Mouse (Mus musculus): ENCODE measurements around the gene Perm1. TPM values are rescaled to one million over a fixed set of nuclear protein-coding genes. Genes with fewer than 3 reads are reported as not detected.

Perm1 gene
- polyA plus RNA-seq, 1 experiment from 2014 or later, result 0.40 TPM

DNA sequence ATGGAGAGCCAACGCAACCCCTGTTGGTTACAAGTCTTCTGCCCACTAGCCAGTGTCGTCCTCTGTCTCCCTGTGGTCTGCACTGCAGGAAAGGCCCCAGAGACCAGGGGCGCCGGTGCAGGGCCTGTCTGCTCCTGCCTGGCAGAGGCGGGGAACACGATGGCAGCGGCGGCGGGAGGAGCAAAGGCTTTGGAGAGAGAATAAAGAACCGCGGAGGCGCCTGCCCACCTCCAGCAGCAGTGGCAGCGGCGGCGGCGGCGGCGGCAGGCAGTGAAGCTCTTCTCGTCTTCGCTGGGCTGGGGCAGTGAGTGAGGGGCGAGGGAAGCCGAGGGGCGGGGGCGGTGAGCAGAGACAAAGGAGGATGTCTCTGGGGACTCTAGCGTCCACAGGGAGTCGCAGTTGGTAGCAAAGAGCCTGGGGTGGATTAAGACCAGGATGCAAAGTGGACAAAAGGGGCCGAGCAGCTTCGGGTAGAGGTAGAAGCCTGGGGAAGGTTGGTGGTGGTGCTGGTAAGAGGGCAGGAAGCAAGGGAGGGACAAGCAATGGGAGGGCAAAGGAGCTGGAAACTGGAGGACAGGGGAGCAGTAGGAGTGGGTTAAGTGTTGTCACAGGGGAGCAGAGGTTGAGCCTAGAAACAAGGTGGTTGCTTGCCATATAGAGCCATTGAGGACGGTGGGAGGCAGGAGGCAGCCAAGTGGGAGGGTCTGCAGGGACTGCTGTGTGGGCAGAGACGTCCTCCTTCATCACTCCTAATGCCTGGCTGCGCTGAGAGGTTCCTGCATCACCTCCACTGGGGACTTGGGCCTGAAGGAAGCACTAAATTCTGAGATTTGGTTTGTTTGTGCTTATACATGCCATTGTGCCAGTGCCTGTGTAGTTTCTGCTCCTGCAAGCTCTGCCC lies 29.5 kb upstream of the Perm1 start:
- H3K4me1 ChIP-seq (ENCODE audit: control insufficient read depth, low read depth, low read length), result peaks cover 37% of the 10 kb centered on the region
- H3K4me2 ChIP-seq (ENCODE audit: low read depth, low read length), result peak overlapping the region; percentile 51
- H3K27ac ChIP-seq (ENCODE audit: low read length), result no peak overlapping the region; the same call in 1 of the 2 replicates
- H3K27me3 ChIP-seq (ENCODE audit: control insufficient read depth, insufficient read depth, low read depth, low read length), result no peaks in the 10 kb centered on the region
- H3K9me3 ChIP-seq (replicated peaks; ENCODE audit: control insufficient read depth, low read length), result no peaks in the 10 kb centered on the region
- H3K9ac ChIP-seq (ENCODE audit: low read depth, low read length), result peak overlapping the region; percentile 45
- peak overlapping the region; percentile 35 for H3K4me3 ChIP-seq (ENCODE audit: low read depth, low read length)
- H3K36me3 ChIP-seq (ENCODE audit: control insufficient read depth, insufficient read depth), result no peaks in the 10 kb centered on the region
- WGBS (ENCODE audit: insufficient replicate concordance), result 14% methylated on average over 31 of the region's 31 CpGs
- ATAC-seq (ENCODE audit: low read depth), result no peak

GRCm38 (mm10) chr4:156188162-156188810 lies 27.4 kb upstream of the Perm1 start:
- no peak overlapping the region for H3K4me2 ChIP-seq (ENCODE audit: low read depth, low read length)

GRCm38 (mm10) chr4:156188811-156189323 lies 26.8 kb upstream of the Perm1 start:
- Histone ChIP-seq H3K36me3 (ENCODE audit: control insufficient read depth, insufficient read depth) (no peaks in the 10 kb centered on the region), H3K4me2 (ENCODE audit: low read depth, low read length) (no peak overlapping the region), H3K9me3 (replicated peaks; ENCODE audit: control insufficient read depth, low read length) (no peaks in the 10 kb centered on the region), H3K4me1 (ENCODE audit: control insufficient read depth, low read depth, low read length) (peaks cover 53% of the 10 kb centered on the region), H3K4me3 (ENCODE audit: low read depth, low read length) (no peak overlapping the region), H3K27me3 (ENCODE audit: control insufficient read depth, insufficient read depth, low read depth, low read length) (no peaks in the 10 kb centered on the region; the same call in 1 of the 2 replicates), H3K9ac (ENCODE audit: low read depth, low read length) (no peak overlapping the region), H3K27ac (ENCODE audit: low read length) (no peak overlapping the region)
- peak; percentile 20; the same call in 1 of the 2 replicates for ATAC-seq (ENCODE audit: low read depth)
- WGBS (ENCODE audit: insufficient replicate concordance), result 48% methylated on average over 6 of the region's 6 CpGs

More at GRCm38 (mm10) chr4:156188162-156188810, 27.4 kb upstream of the Perm1 start:
- no peak overlapping the region for H3K4me3 ChIP-seq (ENCODE audit: low read depth, low read length)
- no peaks in the 10 kb centered on the region for H3K36me3 ChIP-seq (ENCODE audit: control insufficient read depth, insufficient read depth)
- peaks cover 50% of the 10 kb centered on the region for H3K4me1 ChIP-seq (ENCODE audit: control insufficient read depth, low read depth, low read length)
- no peak overlapping the region for H3K27ac ChIP-seq (ENCODE audit: low read length)
- H3K9me3 ChIP-seq (replicated peaks; ENCODE audit: control insufficient read depth, low read length), result no peaks in the 10 kb centered on the region
- WGBS (ENCODE audit: insufficient replicate concordance), result 57% methylated on average over 5 of the region's 5 CpGs
- no peak overlapping the region for H3K9ac ChIP-seq (ENCODE audit: low read depth, low read length)
- H3K27me3 ChIP-seq (ENCODE audit: control insufficient read depth, insufficient read depth, low read depth, low read length), result no peaks in the 10 kb centered on the region
- no peak for ATAC-seq (ENCODE audit: low read depth)

DNA sequence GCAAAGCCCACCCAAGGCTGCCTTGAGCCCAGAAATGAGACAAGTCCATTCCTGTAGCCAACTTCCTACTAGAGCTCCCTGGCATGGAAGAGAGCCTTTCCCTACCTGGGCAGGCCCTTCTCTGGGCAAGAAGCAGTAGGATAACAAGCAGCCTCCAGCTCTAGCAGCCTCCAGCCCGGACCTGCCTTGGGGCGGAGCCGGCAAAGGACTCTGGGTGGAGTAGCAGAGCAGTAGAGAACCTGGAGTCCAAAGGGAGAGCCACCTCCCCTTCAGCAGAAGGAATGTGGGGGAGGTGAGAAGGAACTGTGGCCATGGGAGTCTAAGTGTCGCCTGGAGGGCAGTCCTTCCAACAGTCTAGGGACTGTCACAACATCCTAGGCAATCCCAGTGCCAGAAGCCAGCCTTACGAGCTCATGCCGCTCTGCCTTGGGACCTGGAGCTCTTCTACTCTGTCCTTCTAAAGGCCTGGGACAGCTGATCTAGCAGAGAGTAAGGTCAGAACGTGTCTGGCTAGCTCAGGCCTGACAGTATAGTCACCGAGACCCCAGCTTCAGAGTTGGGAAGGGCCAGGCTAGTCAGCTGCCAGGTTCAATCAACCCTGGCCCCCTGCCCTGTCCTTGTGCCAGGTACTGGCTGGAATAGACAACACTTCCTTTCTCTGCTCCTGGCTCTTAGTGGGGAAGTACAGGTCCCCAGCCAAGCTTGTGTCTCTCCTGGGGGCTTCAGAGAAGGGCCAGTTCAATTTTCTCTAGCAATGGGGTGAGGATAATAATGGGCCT lies 23.1 kb upstream of the Perm1 start:
- Histone ChIP-seq H3K27me3 (ENCODE audit: control insufficient read depth, insufficient read depth, low read depth, low read length) (peaks cover 27% of the 10 kb centered on the region), H3K4me1 (ENCODE audit: control insufficient read depth, low read depth, low read length) (peaks cover 49% of the 10 kb centered on the region), H3K4me2 (ENCODE audit: low read depth, low read length) (no peak overlapping the region), H3K9me3 (replicated peaks; ENCODE audit: control insufficient read depth, low read length) (no peaks in the 10 kb centered on the region), H3K27ac (ENCODE audit: low read length) (no peak overlapping the region), H3K4me3 (ENCODE audit: low read depth, low read length) (no peak overlapping the region), H3K9ac (ENCODE audit: low read depth, low read length) (no peak overlapping the region), H3K36me3 (ENCODE audit: control insufficient read depth, insufficient read depth) (no peaks in the 10 kb centered on the region)
- 44% methylated on average over 8 of the region's 8 CpGs for WGBS (ENCODE audit: insufficient replicate concordance)
- no peak for ATAC-seq (ENCODE audit: low read depth)

DNA sequence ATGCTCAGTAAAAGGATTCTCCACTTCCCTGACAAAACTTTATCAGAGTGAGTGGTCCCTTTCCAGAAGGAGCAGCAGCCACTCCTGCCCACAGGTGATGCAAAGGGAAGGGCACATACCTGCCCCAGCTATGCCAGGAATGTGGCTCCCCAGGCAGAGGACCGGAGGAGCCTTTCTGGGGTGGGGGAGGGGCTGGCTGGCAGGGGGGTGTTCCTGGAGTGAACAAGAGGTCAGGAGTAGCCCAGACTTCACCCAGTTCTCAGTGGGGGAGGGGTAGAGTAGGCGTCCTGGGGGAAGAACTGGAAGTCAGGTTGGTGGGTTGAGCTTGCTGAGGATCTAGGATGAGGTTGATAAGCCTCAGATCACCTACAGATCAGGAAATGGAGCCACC lies 22.5 kb upstream of the Perm1 start:
- Histone ChIP-seq H3K27me3 (ENCODE audit: control insufficient read depth, insufficient read depth, low read depth, low read length) (peaks cover 27% of the 10 kb centered on the region), H3K36me3 (ENCODE audit: control insufficient read depth, insufficient read depth) (no peaks in the 10 kb centered on the region), H3K4me2 (ENCODE audit: low read depth, low read length) (no peak overlapping the region), H3K4me1 (ENCODE audit: control insufficient read depth, low read depth, low read length) (peaks cover 52% of the 10 kb centered on the region), H3K4me3 (ENCODE audit: low read depth, low read length) (no peak overlapping the region), H3K9me3 (replicated peaks; ENCODE audit: control insufficient read depth, low read length) (no peaks in the 10 kb centered on the region), H3K27ac (ENCODE audit: low read length) (no peak overlapping the region), H3K9ac (ENCODE audit: low read depth, low read length) (no peak overlapping the region)
- WGBS (ENCODE audit: insufficient replicate concordance), result 40% methylated on average over 2 of the region's 2 CpGs
- no peak for ATAC-seq (ENCODE audit: low read depth)

DNA sequence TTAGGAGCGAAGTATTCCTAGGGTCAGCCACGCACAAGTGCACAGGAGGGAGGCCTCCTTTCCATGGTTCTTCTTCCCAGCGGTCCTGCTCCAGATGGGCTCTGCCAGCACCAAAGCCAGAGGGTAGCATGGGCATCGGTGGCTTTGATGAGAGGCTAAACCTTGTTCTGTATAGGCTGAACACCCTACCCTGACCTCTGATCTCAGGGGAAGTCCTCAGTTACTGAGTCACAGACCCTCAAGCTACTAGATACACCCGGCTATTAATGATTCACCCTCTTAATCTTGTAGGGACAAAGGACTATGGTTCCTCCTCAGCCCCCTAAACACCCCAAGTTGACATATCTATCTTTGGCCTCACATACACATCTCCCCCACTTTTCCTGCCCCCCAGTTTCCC lies 21.8 kb upstream of the Perm1 start:
- Histone ChIP-seq H3K9me3 (replicated peaks; ENCODE audit: control insufficient read depth, low read length) (no peaks in the 10 kb centered on the region), H3K27me3 (ENCODE audit: control insufficient read depth, insufficient read depth, low read depth, low read length) (peaks cover 27% of the 10 kb centered on the region), H3K4me1 (ENCODE audit: control insufficient read depth, low read depth, low read length) (peaks cover 50% of the 10 kb centered on the region), H3K4me3 (ENCODE audit: low read depth, low read length) (no peak overlapping the region), H3K36me3 (ENCODE audit: control insufficient read depth, insufficient read depth) (no peaks in the 10 kb centered on the region), H3K9ac (ENCODE audit: low read depth, low read length) (no peak overlapping the region), H3K27ac (ENCODE audit: low read length) (no peak overlapping the region), H3K4me2 (ENCODE audit: low read depth, low read length) (no peak overlapping the region)
- 68% methylated on average over 5 of the region's 5 CpGs for WGBS (ENCODE audit: insufficient replicate concordance)
- ATAC-seq (ENCODE audit: low read depth), result no peak

GRCm38 (mm10) chr4:156194346-156194745 lies 21.3 kb upstream of the Perm1 start:
- Histone ChIP-seq H3K27ac (ENCODE audit: low read length) (no peak overlapping the region), H3K9me3 (replicated peaks; ENCODE audit: control insufficient read depth, low read length) (no peaks in the 10 kb centered on the region), H3K4me1 (ENCODE audit: control insufficient read depth, low read depth, low read length) (peaks cover 45% of the 10 kb centered on the region), H3K36me3 (ENCODE audit: control insufficient read depth, insufficient read depth) (no peaks in the 10 kb centered on the region), H3K4me2 (ENCODE audit: low read depth, low read length) (no peak overlapping the region), H3K27me3 (ENCODE audit: control insufficient read depth, insufficient read depth, low read depth, low read length) (peaks cover 27% of the 10 kb centered on the region), H3K9ac (ENCODE audit: low read depth, low read length) (no peak overlapping the region), H3K4me3 (ENCODE audit: low read depth, low read length) (no peak overlapping the region)
- ATAC-seq (ENCODE audit: low read depth), result no peak
- WGBS (ENCODE audit: insufficient replicate concordance), result 62% methylated on average over 6 of the region's 6 CpGs

GRCm38 (mm10) chr4:156195927-156196870 lies 19.5 kb upstream of the Perm1 start:
- peaks cover 49% of the 10 kb centered on the region for H3K4me1 ChIP-seq (ENCODE audit: control insufficient read depth, low read depth, low read length)
- 10% methylated on average over 35 of the region's 35 CpGs for WGBS (ENCODE audit: insufficient replicate concordance)
- no peaks in the 10 kb centered on the region for H3K9me3 ChIP-seq (replicated peaks; ENCODE audit: control insufficient read depth, low read length)
- H3K27ac ChIP-seq (ENCODE audit: low read length), result no peak overlapping the region
- no peaks in the 10 kb centered on the region for H3K36me3 ChIP-seq (ENCODE audit: control insufficient read depth, insufficient read depth)
- peak overlapping the region; percentile 99 for H3K4me2 ChIP-seq (ENCODE audit: low read depth, low read length)
- H3K9ac ChIP-seq (ENCODE audit: low read depth, low read length), result peak overlapping the region; percentile 78
- H3K4me3 ChIP-seq (ENCODE audit: low read depth, low read length), result peak overlapping the region; percentile 81
- peaks cover 27% of the 10 kb centered on the region for H3K27me3 ChIP-seq (ENCODE audit: control insufficient read depth, insufficient read depth, low read depth, low read length)
- no peak for ATAC-seq (ENCODE audit: low read depth)
